Mouse (Mus musculus): ENCODE data around the gene Adprm. TPM values are rescaled to one million over a fixed set of nuclear protein-coding genes. Genes with fewer than 3 reads are reported as not detected.

Adprm gene
- total RNA-seq, 2 experiments from 2014 or later, result 5.6 to 7.8 TPM

DNA sequence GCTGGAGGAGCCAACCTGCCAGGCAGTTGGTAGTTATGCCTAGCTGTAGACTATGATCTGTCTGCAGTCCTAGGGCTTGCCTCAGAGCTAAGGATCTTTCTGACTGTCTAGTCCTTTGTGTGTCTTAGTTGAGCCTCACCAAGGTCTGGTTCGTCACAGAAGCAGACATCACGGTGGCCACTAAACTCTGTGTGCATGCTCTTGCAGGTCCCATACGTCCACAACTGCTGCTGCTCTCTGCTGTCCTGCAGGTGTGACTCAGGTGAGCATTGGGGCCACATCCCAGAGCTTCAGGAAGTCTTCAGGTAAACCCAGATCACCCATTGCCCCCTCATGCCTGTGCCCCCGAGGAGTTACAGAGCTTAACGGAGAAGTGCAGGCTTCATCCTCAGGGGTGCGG lies 26.5 kb upstream of the Adprm start:
- DNase-seq, result no peak
- intact Hi-C loops (cut with DNase I; ENCODE audit: low total_unique reads), result loop anchor here (2.0 kb wide), 1 partner anchor 50 kb away; no protein-coding TSS in a partner anchor

GRCm38 (mm10) chr11:67078000-67078399 lies 25.6 kb upstream of the Adprm start, which contains the start of gene Myh3:
TSS of gene Myh3 (plus strand) at chr11:67078300.
- no peak for DNase-seq
- intact Hi-C loops (cut with DNase I; ENCODE audit: low total_unique reads), result loop anchor here (2.0 kb wide), 1 partner anchor 49 kb away; no protein-coding TSS in a partner anchor

DNA sequence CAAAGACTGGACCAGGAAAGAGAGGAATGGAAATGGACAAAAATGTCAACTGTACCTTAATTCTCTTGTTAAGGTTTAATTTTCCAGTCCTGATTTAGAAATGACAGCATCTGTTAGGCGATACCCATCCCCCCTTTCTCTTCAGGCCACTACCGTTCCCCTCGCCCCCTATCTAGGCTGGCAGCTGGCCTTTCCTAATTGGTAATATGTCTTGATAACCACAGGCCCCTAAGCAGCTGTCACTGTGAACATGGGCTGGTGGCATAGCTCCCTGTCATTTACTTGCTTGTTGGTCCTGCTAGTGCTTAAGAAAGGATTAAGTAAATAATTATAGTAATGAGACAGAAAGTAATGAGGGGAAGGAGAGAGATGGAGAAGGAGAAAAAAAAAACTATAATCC lies 25.0 kb upstream of the Adprm start:
- intact Hi-C loops (cut with DNase I; ENCODE audit: low total_unique reads), result no loop called here
- DNase-seq, result no peak

- DNase-seq, result no peak
- intact Hi-C loops (cut with DNase I; ENCODE audit: low total_unique reads), result no loop called here
Observed at GRCm38 (mm10) chr11:67076781-67077180, 24.4 kb upstream of the Adprm start.

DNA sequence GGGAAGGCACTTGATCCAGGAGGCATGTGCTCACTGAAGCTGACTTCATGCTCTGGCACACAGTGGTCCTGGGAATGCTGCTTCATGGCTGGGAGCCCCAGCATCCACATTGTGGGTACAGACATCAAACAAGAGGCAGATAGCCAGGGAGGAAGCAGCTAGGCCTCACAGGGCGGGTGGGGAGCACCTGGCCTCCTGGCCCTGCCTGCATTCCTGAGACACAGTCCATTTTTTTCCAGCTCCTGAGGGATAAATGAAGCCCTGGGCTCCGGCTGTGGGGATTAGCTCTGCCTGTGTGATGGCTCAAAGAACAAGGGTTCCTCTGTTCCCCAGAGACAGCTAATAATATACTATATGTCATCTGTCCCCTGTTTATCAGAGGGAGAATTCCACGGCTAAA lies 22.6 kb upstream of the Adprm start:
- intact Hi-C loops (cut with DNase I; ENCODE audit: low total_unique reads), result no loop called here
- no peak for DNase-seq

DNA sequence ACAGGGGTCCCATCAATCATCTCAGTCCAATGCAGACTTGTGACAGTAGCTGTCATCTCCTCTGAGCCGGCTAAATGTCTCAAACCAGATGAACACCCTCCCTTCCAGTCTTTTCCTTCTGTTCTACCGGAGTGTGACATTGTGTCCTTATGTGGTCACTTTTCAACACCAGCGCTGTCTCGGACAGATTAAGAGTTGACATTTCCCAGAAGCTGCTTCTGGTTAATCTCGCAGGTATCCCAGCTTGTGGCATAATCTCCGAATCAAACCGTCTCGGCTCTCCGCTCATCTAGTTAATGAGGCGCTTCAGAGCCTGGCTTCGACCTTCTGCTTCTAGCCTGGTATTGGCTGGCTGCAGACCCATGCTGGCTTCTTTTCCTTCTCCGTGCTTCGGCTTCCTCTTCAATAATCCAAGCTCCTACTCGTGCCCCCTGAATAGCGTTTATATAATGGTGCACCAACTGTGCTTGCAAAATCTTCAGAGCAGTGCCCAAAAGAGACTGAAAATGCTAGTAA lies 20.3 kb upstream of the Adprm start:
- intact Hi-C loops (cut with DNase I; ENCODE audit: low total_unique reads), result no loop called here
- no peak for DNase-seq

DNA sequence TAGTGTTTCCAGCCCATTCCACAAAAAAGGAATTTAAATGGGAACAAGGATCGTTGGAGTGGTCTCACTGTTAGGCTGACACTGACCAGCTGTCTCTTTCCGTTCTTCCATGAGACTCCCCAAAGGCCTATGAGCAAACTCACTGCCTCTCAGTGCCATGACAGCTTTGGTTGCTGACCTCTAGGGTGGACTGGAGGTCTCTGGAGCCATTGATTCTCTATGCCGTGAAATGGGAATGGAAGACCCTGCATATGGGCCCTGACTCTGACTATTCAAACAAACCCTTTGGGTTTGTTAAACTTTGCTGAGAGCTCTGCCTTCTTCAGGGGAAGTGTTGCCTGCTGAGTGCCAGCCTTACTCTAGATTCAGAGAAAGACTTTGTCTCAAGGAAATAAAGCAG lies 15.3 kb upstream of the Adprm start:
- intact Hi-C loops (cut with DNase I; ENCODE audit: low total_unique reads), result no loop called here
- DNase-seq, result no peak

DNA sequence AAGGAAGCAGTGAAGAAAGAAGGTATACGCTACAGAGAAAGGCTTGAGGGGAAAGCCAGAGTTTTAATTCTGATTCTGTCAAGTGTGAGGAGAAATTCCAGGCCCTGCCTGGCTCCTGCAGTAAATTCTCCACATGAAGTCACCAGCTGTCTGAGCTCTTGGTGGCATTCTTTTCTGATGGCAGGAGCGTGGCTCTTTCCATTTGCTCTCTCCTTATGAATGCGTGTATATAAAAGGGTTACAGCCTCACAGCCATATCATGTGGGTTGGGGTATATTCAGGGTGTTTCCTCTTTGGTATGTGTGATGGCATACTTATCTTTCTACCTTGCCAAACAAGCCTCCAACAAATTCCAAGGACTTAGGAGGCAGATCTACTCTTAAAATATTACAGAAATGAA lies 10.3 kb upstream of the Adprm start:
- intact Hi-C loops (cut with DNase I; ENCODE audit: low total_unique reads), result no loop called here
- DNase-seq, result no peak

- intact Hi-C loops (cut with DNase I; ENCODE audit: low total_unique reads), result no loop called here
- no peak for DNase-seq
Observed at GRCm38 (mm10) chr11:67061311-67061710, 8.9 kb upstream of the Adprm start.

DNA sequence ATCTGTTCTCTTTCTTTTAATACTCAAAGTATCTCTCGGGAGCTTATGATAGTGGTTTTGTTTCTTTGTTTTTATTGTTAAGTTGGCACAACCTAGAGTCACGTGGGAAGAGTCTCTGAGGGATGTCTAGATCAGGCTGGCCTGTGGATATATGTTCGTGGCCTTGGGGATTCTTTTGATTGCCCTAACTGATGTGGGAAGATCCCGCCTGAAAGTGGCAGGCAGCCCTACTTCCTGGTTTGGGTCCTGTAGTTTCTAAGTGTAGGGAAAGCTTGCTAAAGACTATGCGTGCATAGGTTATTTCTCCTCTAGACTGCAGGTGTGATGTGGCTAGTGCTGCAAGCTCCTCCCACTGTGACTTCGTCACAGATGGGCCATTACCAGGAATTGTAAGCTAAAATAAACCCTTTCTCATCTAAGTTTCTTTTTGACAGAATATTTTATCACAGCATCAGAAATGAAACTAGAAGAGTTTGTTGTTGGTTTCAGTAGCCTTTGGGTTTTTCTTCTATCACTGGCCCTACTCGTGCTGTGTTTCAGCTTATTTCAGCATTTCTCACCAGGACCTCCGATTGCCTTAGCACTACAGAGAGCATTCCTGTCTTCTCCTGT lies 2.5 kb upstream of the Adprm start:
- intact Hi-C loops (cut with DNase I; ENCODE audit: low total_unique reads), result no loop called here
- DNase-seq, result no peak

- DNase-seq, result no peak
- intact Hi-C loops (cut with DNase I; ENCODE audit: low total_unique reads), result no loop called here
Observed at GRCm38 (mm10) chr11:67051676-67052320, 596 bp downstream of the Adprm start.

DNA sequence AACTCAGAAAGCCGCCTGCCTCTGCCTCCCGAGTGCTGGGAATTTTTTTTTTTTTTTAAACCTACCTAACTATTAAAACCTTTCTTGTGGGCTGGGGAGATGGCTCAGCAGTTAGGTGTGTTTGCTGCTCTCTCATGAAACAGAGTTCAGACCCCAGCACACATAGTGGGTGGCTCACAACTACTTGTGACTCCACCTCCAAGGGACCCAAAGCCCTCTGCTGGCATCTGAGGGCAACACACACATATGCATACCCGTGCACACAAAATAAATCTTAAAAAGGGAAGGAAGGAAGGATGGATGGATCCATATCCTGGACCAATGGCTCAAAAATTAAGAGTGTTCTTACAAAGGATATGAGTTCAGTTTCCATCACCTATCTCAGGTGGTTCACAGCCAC lies 3.1 kb downstream of the Adprm start:
- intact Hi-C loops (cut with DNase I; ENCODE audit: low total_unique reads), result no loop called here

DNA sequence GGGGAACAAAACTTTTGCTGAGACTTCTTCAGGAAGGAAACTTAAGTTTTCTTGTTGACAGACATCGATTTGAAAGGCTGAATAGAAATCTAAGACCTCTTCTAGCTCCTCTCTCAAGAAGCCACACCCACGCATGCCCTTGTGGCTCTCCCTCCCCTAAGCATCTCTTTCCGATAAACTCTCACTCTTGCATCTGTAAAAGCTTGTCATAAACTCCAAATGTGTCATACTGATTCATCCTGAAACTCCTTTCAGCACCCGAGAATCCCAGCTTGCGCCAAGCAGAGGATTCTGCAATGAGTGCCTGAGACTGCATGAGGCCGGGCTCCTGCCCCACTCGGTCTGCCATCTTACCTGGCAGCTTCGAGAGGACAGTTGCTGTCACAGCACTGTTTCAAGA lies 3.9 kb downstream of the Adprm start:
- DNase-seq, result no peak
- intact Hi-C loops (cut with DNase I; ENCODE audit: low total_unique reads), result no loop called here

More for the DNA sequence above, 3.1 kb downstream of the Adprm start:
- no peak for DNase-seq

DNA sequence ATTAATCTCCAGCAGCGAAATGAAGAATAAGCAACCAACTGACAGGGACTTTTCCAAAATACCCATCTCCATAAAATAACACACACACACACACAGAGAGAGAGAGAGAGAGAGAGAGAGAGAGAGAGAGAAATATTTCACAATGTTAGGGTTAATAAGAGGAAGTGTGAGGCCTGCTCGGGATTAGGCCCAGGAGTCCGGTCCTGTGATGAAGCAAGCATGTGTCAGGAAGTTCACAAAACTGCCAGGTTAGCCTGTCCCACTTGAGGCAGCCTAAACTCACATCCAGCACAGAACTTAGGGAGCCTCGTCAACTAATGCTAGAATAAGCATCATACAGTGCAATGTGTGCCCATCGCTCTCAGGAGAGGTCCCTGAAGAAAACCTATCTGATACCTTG lies 5.2 kb downstream of the Adprm start:
- intact Hi-C loops (cut with DNase I; ENCODE audit: low total_unique reads), result no loop called here
- DNase-seq, result no peak

DNA sequence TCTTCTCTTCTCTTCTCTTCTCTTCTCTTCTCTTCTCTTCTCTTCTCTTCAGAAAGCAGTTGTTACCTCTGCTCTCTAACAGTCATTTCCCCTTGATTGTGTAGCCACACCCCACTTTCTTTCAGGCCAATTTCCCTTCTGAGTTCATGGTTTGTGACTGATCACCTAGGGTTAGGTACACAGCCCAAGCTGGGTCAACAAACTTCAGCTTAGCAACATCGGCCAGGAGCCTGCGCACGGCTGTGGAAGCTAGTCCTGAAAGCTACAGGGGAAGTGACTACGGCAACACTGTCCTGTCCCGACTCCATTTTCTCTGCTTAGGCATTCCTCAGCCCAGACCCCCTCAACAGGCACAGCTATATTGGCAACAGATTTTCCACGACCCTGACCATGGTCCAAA lies 7.4 kb downstream of the Adprm start:
- intact Hi-C loops (cut with DNase I; ENCODE audit: low total_unique reads), result no loop called here
- no peak for DNase-seq

DNA sequence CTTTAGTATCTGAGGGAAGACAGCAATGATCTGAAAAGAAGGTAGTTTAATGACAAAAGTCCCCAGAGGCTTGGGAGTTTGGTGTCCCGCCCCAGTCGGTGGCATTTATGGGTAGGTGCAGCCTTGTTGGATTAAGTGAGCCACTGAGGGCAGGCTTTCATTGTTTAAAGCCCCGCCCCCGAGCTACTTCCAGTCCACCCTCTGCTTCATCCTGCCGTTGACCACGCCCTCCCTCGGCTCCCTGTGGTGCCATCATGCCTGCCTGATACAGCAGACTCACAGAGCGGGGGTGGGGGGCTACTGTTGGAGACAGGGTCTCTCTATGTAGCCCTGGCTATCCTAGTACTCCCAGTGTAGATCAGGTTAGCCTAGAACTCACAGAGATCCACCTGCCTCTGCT lies 9.4 kb downstream of the Adprm start:
- intact Hi-C loops (cut with DNase I; ENCODE audit: low total_unique reads), result no loop called here
- no peak for DNase-seq

DNA sequence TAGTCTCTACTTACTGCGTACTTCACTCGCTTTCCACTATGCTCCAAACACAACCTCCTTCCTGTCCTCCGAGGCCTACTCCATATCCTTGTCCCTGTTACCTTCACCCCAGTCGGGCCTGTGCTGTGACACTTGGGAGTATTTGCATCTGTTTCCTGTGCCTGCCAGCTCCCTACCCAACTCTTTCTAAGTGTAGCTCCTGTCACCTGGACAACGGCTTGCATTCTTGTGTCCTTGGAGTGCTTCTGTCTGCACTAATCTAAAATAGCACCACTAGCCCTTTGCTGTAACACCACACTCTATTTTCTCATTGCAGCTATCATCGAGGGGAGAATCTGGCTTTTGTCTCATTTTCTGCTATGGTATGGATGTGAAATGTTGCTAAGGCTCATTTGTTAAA lies 11.9 kb downstream of the Adprm start:
- DNase-seq, result no peak
- intact Hi-C loops (cut with DNase I; ENCODE audit: low total_unique reads), result no loop called here

- DNase-seq, result no peak
- intact Hi-C loops (cut with DNase I; ENCODE audit: low total_unique reads), result no loop called here
Observed at GRCm38 (mm10) chr11:67039799-67040198, 12.6 kb downstream of the Adprm start.

DNA sequence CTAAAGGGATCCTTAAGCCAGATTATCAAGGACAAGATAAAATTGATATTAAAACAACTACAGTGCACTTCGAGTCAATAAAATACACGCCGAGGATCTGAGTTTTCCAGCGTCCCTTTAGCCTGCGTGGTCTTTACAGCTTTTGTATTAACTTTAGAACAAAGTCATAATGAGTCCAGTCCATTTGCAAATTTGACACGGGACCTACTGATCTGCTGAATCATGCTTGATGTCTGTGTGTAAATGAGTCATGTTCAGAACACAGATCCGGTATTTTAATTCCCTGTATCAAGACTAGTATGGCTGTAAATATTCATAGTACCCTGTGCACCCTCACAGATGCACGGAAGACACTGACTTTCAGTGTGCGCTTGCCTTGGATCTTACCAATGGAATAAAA lies 15.5 kb downstream of the Adprm start:
- DNase-seq, result no peak
- intact Hi-C loops (cut with DNase I; ENCODE audit: low total_unique reads), result no loop called here

- intact Hi-C loops (cut with DNase I; ENCODE audit: low total_unique reads), result no loop called here
Observed at GRCm38 (mm10) chr11:67036229-67036628, 16.2 kb downstream of the Adprm start.

DNA sequence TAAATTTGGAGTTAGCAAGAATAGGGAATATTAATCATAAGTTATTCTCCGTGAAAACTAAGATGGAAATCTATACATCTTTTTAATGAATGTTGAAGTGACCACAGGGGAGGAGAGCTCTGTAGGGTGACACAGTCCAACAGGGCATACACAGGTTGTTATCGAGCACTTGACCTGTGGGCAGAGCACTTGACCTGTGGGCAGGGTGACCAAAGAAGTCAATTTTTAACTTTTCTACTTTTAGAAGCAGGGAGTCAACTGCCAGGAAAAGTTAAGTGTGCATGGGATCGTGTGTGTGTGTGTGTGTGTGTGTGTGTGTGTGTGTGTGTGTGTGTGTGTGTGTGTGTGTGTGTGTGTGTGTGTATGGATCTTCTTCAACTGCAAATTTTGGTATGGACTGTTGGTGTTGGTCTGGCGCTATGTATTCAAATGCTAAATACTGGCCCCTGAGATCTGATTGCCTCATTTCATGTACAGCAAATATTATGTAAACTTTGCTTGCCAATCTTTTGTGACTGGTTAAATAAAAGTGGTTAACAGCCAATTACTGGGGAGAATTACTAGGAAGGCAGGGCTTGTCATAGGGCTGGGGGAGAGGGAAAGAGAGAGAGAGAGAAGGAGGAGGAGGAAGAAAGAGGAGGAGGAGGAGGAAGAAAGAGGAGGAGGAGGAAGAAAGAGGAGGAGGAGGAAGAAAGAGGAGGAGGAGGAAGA lies 17.5 kb downstream of the Adprm start:
- no peak for DNase-seq
- intact Hi-C loops (cut with DNase I; ENCODE audit: low total_unique reads), result no loop called here

More at GRCm38 (mm10) chr11:67036229-67036628, 16.2 kb downstream of the Adprm start:
- DNase-seq, result no peak

All from gastrocnemius, postnatal 14 days (tissue).